Mouse (Mus musculus): ENCODE measurements around the gene Supv3l1.
A peak's percentile ranks its signal among the peaks of the same experiment; 100 is the strongest.

The Supv3l1 gene

GRCm38 (mm10) chr10:62413606-62413982, 35.9 kb downstream of the Supv3l1 start:
- no peak for DNase-seq (ENCODE audit: low spot score)

GRCm38 (mm10) chr10:62412906-62413605, 36.5 kb downstream of the Supv3l1 start:
- DNase-seq (ENCODE audit: low spot score): no peak

GRCm38 (mm10) chr10:62411431-62412410, 37.8 kb downstream of the Supv3l1 start:
- DNase-seq (ENCODE audit: low spot score): no peak

- DNase-seq (ENCODE audit: low spot score): peak; percentile 27
Measured at GRCm38 (mm10) chr10:62410943-62411342, 38.6 kb downstream of the Supv3l1 start.

- DNase-seq (ENCODE audit: low spot score): no peak
Measured at GRCm38 (mm10) chr10:62404901-62405300, 44.6 kb downstream of the Supv3l1 start.

- DNase-seq (ENCODE audit: low spot score): no peak
Measured at GRCm38 (mm10) chr10:62401641-62402111, 47.9 kb downstream of the Supv3l1 start.

GRCm38 (mm10) chr10:62383011-62383410, 66.5 kb downstream of the Supv3l1 start:
- DNase-seq (ENCODE audit: low spot score): no peak

- DNase-seq (ENCODE audit: low spot score): no peak
Measured at GRCm38 (mm10) chr10:62380936-62381335, 68.6 kb downstream of the Supv3l1 start.

- DNase-seq (ENCODE audit: low spot score): no peak
Measured at GRCm38 (mm10) chr10:62379808-62380207, 69.7 kb downstream of the Supv3l1 start, which contains the start of gene Hk1. Gene Hk1, minus strand, starts transcription at chr10:62379908.
